Mouse (Mus musculus) kidney, embryonic 15.5 days (tissue): ENCODE results near the gene Plekha4. TPM values are rescaled to one million over a fixed set of nuclear protein-coding genes. Genes with fewer than 3 reads are reported as not detected.
"Not testable (repeated sequence)": the region's sequence is repeated elsewhere in the genome, so short reads cannot be mapped to it uniquely, and the experiment has no call there.

Experiments used
- ATAC-seq: fragments of 200-750 bp; cut with Nextera tagmentation; replicated peaks from 2 replicates; pipeline ENCODE4 v1.8.0; 2017; ENCODE audit warnings: moderate TSS enrichment; ENCODE audit not compliant: low FRiP score
- H3K27ac ChIP-seq: fragments of 300-500 bp; sonication (generic); 2 replicates; pipeline ENCODE4 v1.5.1; 2015; ENCODE audit warnings: mild to moderate bottlenecking, inconsistent platforms
- H3K27me3 ChIP-seq: fragments of 300-500 bp; sonication (generic); 2 replicates; pipeline ENCODE4 v1.6.1; 2015; ENCODE audit warnings: inconsistent platforms
- H3K36me3 ChIP-seq: fragments of 300-500 bp; sonication (generic); 2 replicates; pipeline ENCODE4 v1.6.1; 2015; ENCODE audit warnings: inconsistent platforms
- H3K4me1 ChIP-seq: fragments of 300-500 bp; sonication (generic); 2 replicates; pipeline ENCODE4 v1.6.1; 2015; ENCODE audit warnings: inconsistent platforms
- H3K4me2 ChIP-seq: fragments of 300-500 bp; sonication (generic); 2 replicates; pipeline ENCODE4 v1.6.1; 2015; ENCODE audit warnings: moderate library complexity, mild to moderate bottlenecking, inconsistent platforms
- H3K4me3 ChIP-seq: fragments of 300-500 bp; sonication (generic); replicated peaks from 2 replicates; pipeline ENCODE4 v1.5.1; 2015; ENCODE audit warnings: mild to moderate bottlenecking, inconsistent platforms
- H3K9ac ChIP-seq: fragments of 300-500 bp; sonication (generic); 2 replicates; pipeline ENCODE4 v1.6.1; 2015; ENCODE audit warnings: mild to moderate bottlenecking, inconsistent platforms
- H3K9me3 ChIP-seq: fragments of 300-500 bp; sonication (generic); replicated peaks from 2 replicates; pipeline ENCODE4 v1.6.1; 2016; ENCODE audit warnings: inconsistent platforms
- WGBS: fragments of 180-500 bp; shearing (Covaris S2); methylation state at CpG from one replicate; pipeline ENCODE4 v1.1.7; 2015; ENCODE audit warnings: mixed read lengths; 5-methylcytosine and 5-hydroxymethylcytosine counted together
- polyA plus RNA-seq: library from polyadenylated mRNA; unstranded; fragments of >200 nt; fragmentation: Nextera tagmentation; extraction: Ambion mirVana; gene quantifications from 2 replicates; pipeline ENCODE4 v1.2.1, GENCODE M21; 2015

Gene Plekha4
- 4.5 and 5.1 TPM in 2 replicates for polyA plus RNA-seq

DNA sequence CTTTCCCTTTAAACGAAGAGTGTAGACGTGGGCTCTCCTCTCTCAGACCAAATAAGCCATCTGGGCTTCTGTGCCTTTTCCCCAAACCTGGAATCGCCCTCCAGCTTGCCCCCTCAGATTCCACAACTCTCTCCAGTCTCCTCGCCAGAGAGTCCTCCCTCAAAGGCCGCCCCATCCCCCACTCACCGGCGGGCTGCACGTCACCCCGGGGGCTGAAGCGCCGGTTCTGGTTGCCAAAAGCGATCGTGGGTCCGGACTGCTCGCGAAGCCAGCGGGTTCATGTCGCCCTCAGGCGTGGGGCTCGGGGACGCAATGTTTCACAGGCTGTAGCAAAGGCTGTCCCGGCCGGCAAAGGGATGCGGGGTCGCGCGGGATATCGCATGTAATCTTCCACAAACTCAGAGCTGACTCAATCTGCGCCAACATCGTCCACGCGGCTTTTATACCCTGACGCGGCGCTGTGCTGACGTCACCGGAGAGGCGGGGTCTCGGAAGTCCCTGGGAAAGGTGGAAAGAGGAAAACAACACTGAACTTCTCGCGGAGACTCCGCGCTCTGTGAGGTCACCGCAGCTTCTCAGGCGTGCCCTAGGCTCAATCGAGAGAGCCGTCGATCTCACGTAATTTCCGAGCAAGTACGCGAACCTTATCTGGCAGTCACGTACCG is at the start of gene Plekha4, which contains the start of gene Ppp1r15a:
Gene Plekha4, plus strand, starts transcription at position 522 of the 665 bp plus-strand sequence.
Gene Ppp1r15a, minus strand, starts transcription at position 460 of the 665 bp plus-strand sequence.
- ATAC-seq: peak; percentile 78

DNA sequence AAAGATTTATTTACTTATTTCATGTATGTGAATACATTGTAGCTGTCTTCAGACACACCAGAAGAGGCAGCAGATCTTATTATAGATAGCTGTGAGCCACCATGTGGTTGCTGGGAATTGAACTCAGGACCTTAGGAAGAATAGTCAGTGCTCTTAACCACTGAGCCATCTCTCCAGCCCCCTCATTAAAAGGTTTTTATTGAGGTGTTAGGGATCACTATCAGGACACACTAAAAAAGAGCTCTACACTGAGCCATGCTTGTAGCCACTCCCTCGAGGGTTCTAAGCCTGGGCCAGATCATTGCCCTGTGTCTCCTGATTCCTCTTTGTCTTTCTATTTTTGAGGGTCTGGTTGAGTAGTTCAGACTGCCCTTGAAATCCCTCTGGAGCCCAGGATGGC is 49.7 kb upstream of the Plekha4 start:
- 0 out of 2 replicates have a peak, but pooled peaks cover 4% of the 10 kb centered on the region for H3K4me1 ChIP-seq
- no peak overlapping the region for H3K4me2 ChIP-seq
- H3K27me3 ChIP-seq: no peaks in the 10 kb centered on the region
- no peak overlapping the region for H3K4me3 ChIP-seq
- no peaks in the 10 kb centered on the region for H3K9me3 ChIP-seq
- 44% methylated on average over 1 of the region's 1 CpGs for WGBS
- ATAC-seq: no peak
- no peak overlapping the region for H3K9ac ChIP-seq
- H3K36me3 ChIP-seq: no peaks in the 10 kb centered on the region
- H3K27ac ChIP-seq: no peak overlapping the region

More for the DNA sequence above, at the start of gene Plekha4, which contains the start of gene Ppp1r15a:
- Histone ChIP-seq H3K27me3 (no peaks in the 10 kb centered on the region), H3K4me2 (peak within 1 kb of the TSS; percentile 80), H3K9ac (peak within 1 kb of the TSS; percentile 83), H3K4me3 (peak within 1 kb of the TSS; percentile 79), H3K36me3 (peaks cover 14% of the 10 kb centered on the region), H3K27ac (peak within 1 kb of the TSS; percentile 83), H3K9me3 (no peaks in the 10 kb centered on the region), H3K4me1 (peaks cover 68% of the 10 kb centered on the region)
- WGBS: under 1% methylated on average over 54 of the region's 54 CpGs

DNA sequence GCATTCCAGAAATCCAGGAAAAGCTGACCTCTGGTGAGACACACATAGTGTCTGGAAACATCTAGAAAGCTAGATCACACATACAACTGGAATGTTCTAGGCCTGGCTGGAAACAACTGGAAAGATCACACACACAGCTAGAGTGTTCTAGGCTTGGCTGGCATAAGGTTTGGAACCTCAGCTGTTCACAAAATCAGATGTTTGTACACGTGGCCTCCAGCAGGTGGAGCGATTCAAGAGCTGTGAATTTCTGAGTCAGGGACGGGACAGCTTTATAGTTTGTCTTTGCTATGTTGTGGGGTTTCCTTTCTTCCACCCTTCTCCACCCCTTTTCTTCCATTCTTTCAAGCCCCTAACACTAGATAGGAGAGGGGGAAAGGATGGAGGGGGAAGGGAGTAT is 49.1 kb upstream of the Plekha4 start:
- H3K4me1 ChIP-seq: 0 out of 2 replicates have a peak, but pooled peaks cover 4% of the 10 kb centered on the region
- H3K27ac ChIP-seq: no peak overlapping the region
- H3K4me2 ChIP-seq: no peak overlapping the region
- ATAC-seq: no peak
- no peak overlapping the region for H3K9ac ChIP-seq
- H3K27me3 ChIP-seq: no peaks in the 10 kb centered on the region
- no peak overlapping the region for H3K4me3 ChIP-seq
- H3K36me3 ChIP-seq: no peaks in the 10 kb centered on the region
- H3K9me3 ChIP-seq: no peaks in the 10 kb centered on the region
- 9% methylated on average over 3 of the region's 3 CpGs for WGBS

DNA sequence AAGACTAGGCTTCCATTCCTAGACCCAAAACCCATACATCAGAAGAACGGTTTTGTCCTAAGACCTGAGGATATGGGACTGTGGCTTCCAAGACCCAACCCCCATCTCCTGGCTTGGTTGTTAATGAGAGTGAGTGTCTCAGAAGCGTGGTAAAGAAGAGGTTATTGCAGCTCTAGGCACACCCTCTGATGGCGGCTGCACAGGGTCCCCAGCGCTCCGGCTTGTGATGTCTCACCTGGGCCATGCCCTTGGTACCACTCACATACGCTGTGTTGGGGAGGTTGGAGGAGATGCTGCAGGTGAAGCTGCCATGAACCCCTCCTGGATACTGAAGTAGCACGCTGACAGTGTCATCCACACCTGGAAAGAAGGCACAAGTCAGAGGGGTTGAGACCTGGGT is 47.4 kb upstream of the Plekha4 start:
- no peak overlapping the region for H3K4me2 ChIP-seq
- H3K27ac ChIP-seq: no peak overlapping the region
- H3K9ac ChIP-seq: no peak overlapping the region
- no peaks in the 10 kb centered on the region for H3K36me3 ChIP-seq
- no peak overlapping the region for H3K4me3 ChIP-seq
- 92% methylated on average over 7 of the region's 7 CpGs for WGBS
- no peak for ATAC-seq
- H3K27me3 ChIP-seq: no peaks in the 10 kb centered on the region
- H3K9me3 ChIP-seq: no peaks in the 10 kb centered on the region
- H3K4me1 ChIP-seq: 0 out of 2 replicates have a peak, but pooled peaks cover 4% of the 10 kb centered on the region

DNA sequence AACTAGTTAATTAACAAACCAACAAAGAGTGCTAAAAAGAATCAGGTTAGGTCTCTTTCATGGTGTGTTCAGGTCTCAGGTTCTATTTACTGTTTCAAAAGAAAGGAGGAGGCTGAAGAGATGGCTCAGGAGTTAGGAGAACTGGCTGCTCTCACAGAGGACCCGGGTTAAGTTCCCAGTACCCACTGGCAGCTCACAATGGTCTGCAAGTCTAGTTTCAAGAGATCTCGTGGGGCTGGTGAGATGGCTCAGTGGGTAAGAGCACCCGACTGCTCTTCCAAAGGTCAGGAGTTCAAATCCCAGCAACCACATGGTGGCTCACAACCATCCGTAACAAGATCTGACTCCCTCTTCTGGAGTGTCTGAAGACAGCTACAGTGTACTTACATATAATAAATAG is 45.8 kb upstream of the Plekha4 start:
- not testable (repeated sequence) for H3K4me1 ChIP-seq, H3K9me3 ChIP-seq, ATAC-seq, H3K27ac ChIP-seq, H3K4me3 ChIP-seq, H3K9ac ChIP-seq, H3K36me3 ChIP-seq, H3K27me3 ChIP-seq, H3K4me2 ChIP-seq
- 80% methylated on average over 3 of the region's 4 CpGs for WGBS

DNA sequence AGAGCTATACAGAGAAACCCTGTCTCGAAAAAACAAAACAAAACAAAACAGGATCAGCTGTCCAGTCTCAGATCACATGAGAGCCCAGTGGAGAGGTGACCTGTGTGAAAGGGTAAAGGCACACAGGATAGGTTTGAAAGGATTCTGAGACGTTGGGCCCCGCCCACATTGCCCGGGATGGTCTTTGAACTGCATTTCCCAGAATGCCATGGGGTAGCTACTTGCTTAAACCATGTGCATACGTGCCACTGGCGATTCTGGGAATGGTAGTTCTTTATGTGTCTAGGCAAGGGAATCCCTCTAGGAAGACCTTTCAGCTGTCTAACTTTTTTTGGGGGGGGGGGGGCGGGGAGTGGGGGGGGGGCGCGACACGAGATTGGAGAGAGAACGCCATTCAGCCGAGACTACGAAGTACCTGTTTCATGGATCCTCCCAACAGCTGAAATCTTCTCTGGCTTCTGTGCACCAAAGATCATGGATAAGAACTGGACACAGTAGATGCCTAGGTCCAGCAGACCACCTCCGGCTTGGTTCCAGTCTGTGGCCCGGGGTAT is 44.7 kb upstream of the Plekha4 start, which contains the start of gene Tulp2:
Gene Tulp2, plus strand, starts transcription at position 504 of the 554 bp plus-strand sequence.
- no peak within 1 kb of the TSS for H3K27ac ChIP-seq
- ATAC-seq: peak; percentile 78

DNA sequence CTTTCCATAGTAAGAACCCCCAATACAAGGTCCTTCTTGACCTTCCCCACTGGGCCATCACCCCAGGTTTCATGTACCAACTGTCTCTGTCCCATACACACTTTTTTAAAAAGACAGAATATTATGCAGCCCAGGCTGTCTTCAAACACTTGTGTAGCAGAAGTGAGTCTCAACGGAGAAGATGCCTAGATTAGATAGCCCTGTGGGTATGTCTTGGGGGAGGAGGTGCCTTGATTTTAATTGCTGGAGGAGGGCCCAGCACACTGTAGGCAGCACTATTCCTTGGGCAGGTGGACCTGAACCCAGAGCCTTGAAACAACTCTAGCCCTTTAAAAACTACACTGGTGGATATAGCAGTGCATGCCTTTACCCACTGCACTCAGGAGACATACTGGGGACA is 44.0 kb upstream of the Plekha4 start:
- Histone ChIP-seq H3K27ac (no peak overlapping the region), H3K36me3 (no peaks in the 10 kb centered on the region), H3K4me2 (no peak overlapping the region), H3K9me3 (no peaks in the 10 kb centered on the region), H3K4me3 (no peak overlapping the region), H3K9ac (no peak overlapping the region), H3K4me1 (no peaks in the 10 kb centered on the region), H3K27me3 (no peaks in the 10 kb centered on the region)
- no peak for ATAC-seq
- WGBS: 66% methylated on average over 1 of the region's 1 CpGs

More for the DNA sequence above, 44.7 kb upstream of the Plekha4 start, which contains the start of gene Tulp2:
- Histone ChIP-seq H3K4me2 (no peak within 1 kb of the TSS), H3K36me3 (no peaks in the 10 kb centered on the region), H3K4me3 (no peak within 1 kb of the TSS), H3K4me1 (no peaks in the 10 kb centered on the region), H3K9ac (no peak within 1 kb of the TSS), H3K9me3 (no peaks in the 10 kb centered on the region), H3K27me3 (no peaks in the 10 kb centered on the region)
- WGBS: 53% methylated on average over 15 of the region's 15 CpGs

DNA sequence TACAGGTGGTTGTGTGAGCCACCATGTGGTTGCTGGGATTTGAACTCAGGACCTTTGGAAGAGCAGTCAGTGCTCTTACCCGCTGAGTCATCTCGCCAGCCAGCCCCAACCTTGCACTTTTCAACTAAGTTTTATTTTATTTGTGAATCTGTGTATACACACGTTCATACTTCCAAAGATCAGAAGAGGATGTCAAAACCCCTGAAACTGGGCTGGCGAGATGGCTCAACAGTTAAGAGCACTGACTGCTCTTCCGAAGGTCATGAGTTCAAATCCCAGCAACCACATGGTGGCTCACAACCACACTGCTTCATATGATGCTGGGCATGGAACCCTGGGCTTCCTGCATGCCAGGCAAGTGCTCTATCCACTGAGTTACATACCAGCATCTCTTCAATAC is 41.1 kb upstream of the Plekha4 start:
- H3K9ac ChIP-seq, H3K27ac ChIP-seq, H3K27me3 ChIP-seq, ATAC-seq, H3K36me3 ChIP-seq, H3K4me3 ChIP-seq, H3K4me2 ChIP-seq, H3K9me3 ChIP-seq: not testable (repeated sequence)
- peaks cover 19% of the 10 kb centered on the region for H3K4me1 ChIP-seq
- WGBS: 93% methylated on average over 5 of the region's 5 CpGs

DNA sequence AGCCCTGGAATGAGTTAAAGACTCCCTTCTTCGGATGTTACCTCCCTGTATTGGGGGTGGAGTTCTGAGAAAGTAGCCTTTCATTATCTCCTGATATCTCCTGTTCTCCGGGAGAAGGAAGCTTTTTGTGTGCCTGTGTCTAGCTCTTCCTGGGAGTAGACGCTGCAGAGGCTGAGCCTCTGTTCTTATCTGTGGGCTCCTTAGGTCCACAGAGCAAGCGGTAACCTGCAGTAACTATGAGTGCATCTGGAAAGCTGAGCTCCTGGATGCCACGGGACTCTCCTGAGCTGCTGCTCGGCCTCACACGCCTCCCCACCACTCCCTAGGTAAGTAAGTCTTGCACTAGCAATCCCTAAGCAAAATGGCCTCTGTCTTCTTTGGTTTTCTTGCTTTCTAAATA is 40.0 kb upstream of the Plekha4 start:
- H3K4me2 ChIP-seq: no peak overlapping the region
- H3K36me3 ChIP-seq: no peaks in the 10 kb centered on the region
- WGBS: 72% methylated on average over 7 of the region's 7 CpGs
- H3K4me1 ChIP-seq: peaks cover 26% of the 10 kb centered on the region
- no peak for ATAC-seq
- no peaks in the 10 kb centered on the region for H3K9me3 ChIP-seq
- H3K27ac ChIP-seq: no peak overlapping the region
- no peak overlapping the region for H3K4me3 ChIP-seq
- H3K27me3 ChIP-seq: no peaks in the 10 kb centered on the region
- H3K9ac ChIP-seq: no peak overlapping the region

DNA sequence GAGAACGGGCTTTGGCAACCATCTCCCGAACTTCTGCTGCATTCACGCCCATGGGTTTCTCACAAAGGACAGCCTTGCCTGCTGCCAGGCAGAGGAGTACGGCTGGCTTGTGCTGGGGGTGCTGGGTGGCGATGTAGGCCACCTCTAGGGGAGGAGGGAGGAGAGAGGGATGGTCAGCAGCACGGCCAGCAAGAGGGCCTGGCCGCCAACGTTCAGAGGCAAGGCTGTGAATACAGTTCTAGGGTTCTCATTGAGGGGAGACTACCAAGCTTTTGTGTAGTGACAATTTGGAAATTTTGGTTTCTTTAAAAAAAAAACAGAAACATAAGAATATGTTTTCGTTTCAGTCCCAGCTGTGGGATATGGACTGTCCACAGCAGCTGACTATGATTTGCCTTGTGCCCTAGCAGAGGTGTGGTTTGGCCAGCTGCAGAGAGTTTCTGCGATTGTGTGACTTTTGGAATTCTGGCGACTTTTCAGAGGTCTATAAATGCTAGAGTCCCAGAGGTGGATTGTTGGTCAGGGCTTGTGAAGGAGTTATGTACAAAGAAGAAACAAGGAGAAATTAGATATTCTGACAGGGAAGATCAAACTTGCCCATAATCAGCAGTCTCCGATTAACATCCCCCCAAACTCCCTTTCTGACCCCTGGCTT is 39.2 kb upstream of the Plekha4 start, which contains the start of gene Gm45808:
Gene Gm45808, minus strand, starts transcription at position 51 of the 655 bp plus-strand sequence.
- Histone ChIP-seq H3K27ac (no peak within 1 kb of the TSS), H3K27me3 (no peaks in the 10 kb centered on the region), H3K36me3 (peaks cover under 1% of the 10 kb centered on the region), H3K9me3 (no peaks in the 10 kb centered on the region), H3K4me1 (peaks cover 34% of the 10 kb centered on the region), H3K9ac (no peak within 1 kb of the TSS), H3K4me2 (no peak within 1 kb of the TSS; the same call in 1 of the 2 replicates), H3K4me3 (no peak within 1 kb of the TSS)
- WGBS: 79% methylated on average over 12 of the region's 12 CpGs
- no peak for ATAC-seq

DNA sequence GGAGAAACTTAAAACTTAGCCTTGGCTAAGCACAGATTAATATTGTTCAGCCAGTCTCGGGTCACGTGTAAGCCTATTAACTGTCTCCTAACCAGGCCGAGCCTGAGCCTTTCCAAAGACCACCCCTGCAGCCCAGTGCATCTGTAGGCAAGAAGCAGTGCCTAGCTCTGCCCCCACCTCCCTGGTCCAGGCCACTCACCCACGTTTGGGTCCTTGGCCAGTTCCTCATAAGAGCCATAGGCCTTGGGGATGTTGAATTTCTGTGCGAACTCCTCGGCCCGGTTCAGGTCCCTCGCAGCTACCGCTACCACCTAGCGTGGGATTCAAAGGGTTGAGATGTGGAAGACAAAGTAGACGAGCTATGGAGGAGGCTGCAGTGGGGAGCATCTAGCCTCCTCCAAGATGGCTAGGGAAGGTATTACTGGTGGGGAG is 38.3 kb upstream of the Plekha4 start:
- ATAC-seq: peak; percentile 33; the same call in 1 of the 2 replicates
- peaks cover 8% of the 10 kb centered on the region for H3K36me3 ChIP-seq
- H3K9ac ChIP-seq: no peak overlapping the region

More for the DNA sequence above, 38.3 kb upstream of the Plekha4 start:
- Histone ChIP-seq H3K4me2 (peak overlapping the region; percentile 75), H3K4me1 (peaks cover 34% of the 10 kb centered on the region), H3K27me3 (no peaks in the 10 kb centered on the region), H3K9me3 (no peaks in the 10 kb centered on the region), H3K4me3 (peak overlapping the region; percentile 50), H3K27ac (peak overlapping the region; percentile 78)
- 35% methylated on average over 11 of the region's 11 CpGs for WGBS
